Mouse (Mus musculus) heart, embryonic 15.5 days (tissue): ENCODE measurements around the gene Dcun1d4. TPM values are rescaled to one million over a fixed set of nuclear protein-coding genes. Genes with fewer than 3 reads are reported as not detected.
"Not testable (repeated sequence)": the region's sequence is repeated elsewhere in the genome, so short reads cannot be mapped to it uniquely, and the experiment has no call there.

Experiments used
- ATAC-seq: fragments of 200-750 bp; cut with Nextera tagmentation; replicated peaks from 2 replicates; pipeline ENCODE4 v1.8.0; 2017; ENCODE audit warnings: low read depth, moderate TSS enrichment; ENCODE audit not compliant: insufficient number of reproducible peaks, insufficient read depth, low FRiP score
- H3K27ac ChIP-seq: fragments of 300-500 bp; sonication (generic); 2 replicates; pipeline ENCODE4 v1.5.1; 2015; ENCODE audit warnings: mild to moderate bottlenecking, inconsistent platforms
- H3K27me3 ChIP-seq: fragments of 300-500 bp; sonication (generic); 2 replicates; pipeline ENCODE4 v1.6.1; 2015; ENCODE audit warnings: inconsistent platforms
- H3K36me3 ChIP-seq: fragments of 300-500 bp; sonication (generic); 2 replicates; pipeline ENCODE4 v1.6.1; 2015; ENCODE audit warnings: mild to moderate bottlenecking, inconsistent platforms
- H3K4me1 ChIP-seq: fragments of 300-500 bp; sonication (generic); replicated peaks from 2 replicates; pipeline ENCODE4 v1.6.1; 2015; ENCODE audit warnings: inconsistent platforms
- H3K4me2 ChIP-seq: fragments of 300-500 bp; sonication (generic); 2 replicates; pipeline ENCODE4 v1.6.1; 2015; ENCODE audit warnings: inconsistent platforms, mild to moderate bottlenecking, moderate library complexity
- H3K4me3 ChIP-seq: fragments of 300-500 bp; sonication (generic); 2 replicates; pipeline ENCODE4 v1.5.1; 2015; ENCODE audit warnings: mild to moderate bottlenecking, inconsistent platforms
- H3K9ac ChIP-seq: fragments of 300-500 bp; sonication (generic); 2 replicates; pipeline ENCODE4 v1.6.1; 2015; ENCODE audit warnings: mild to moderate bottlenecking, inconsistent platforms
- H3K9me3 ChIP-seq: fragments of 300-500 bp; sonication (generic); replicated peaks from 2 replicates; pipeline ENCODE4 v1.6.1; 2016; ENCODE audit warnings: inconsistent platforms
- WGBS: fragments of 180-500 bp; shearing (Covaris S2); methylation state at CpG from one replicate; pipeline ENCODE4 v1.1.7; 2015; ENCODE audit warnings: mixed read lengths; 5-methylcytosine and 5-hydroxymethylcytosine counted together
- polyA plus RNA-seq: library from polyadenylated mRNA; unstranded; fragments of >200 nt; fragmentation: Nextera tagmentation; extraction: Ambion mirVana; gene quantifications from 2 replicates; pipeline ENCODE4 v1.2.1, GENCODE M21; 2015

Gene Dcun1d4
- polyA plus RNA-seq, 1 experiment from 2014 or later, result 15.1 TPM

DNA sequence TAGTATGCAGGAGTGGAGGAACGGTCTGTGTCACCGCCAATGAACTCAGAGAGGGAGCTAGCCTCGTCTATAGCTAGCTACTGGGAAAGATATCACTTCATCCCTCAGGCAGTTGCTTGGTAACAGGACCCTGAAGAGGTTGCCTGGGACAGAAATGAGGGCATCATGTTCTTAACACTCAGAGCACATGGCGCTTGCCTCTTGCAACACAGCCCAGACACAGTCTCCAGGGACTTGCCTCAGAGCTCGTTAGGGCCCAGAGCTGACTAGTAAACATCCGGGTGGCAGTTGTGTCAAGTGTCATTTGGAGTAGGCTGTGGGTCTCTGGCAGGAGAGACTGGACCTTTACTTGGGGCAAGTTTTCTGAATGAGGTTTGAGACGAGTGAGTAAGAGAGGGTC is 93.0 kb downstream of the Dcun1d4 start:
- Histone ChIP-seq H3K27ac (no peak overlapping the region), H3K4me3 (no peak overlapping the region), H3K4me2 (no peak overlapping the region), H3K27me3 (no peaks in the 10 kb centered on the region), H3K9me3 (no peaks in the 10 kb centered on the region), H3K4me1 (no peaks in the 10 kb centered on the region), H3K36me3 (no peaks in the 10 kb centered on the region), H3K9ac (no peak overlapping the region)
- no peak for ATAC-seq
- WGBS, result 78% methylated on average over 7 of the region's 7 CpGs

DNA sequence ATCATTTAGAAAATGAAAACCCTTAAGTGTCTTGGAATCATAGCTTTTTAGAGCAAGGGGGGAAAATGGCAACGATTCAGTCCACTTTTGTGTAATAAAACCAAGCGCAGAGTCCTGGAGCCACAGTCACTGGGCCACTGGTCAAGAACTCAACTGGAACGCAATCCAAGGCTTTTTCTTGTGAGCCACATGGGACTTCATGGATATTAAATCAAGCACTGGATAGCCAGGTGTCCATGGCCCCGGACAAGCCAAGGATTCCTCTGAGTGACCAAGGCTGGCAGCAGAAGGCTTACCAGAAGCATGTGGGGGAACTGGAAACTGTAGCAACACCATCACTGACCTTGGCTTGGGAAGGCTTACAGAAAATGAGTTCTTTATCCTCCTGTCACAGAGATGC is 93.8 kb downstream of the Dcun1d4 start:
- H3K27me3 ChIP-seq, result no peaks in the 10 kb centered on the region
- H3K9me3 ChIP-seq, result no peaks in the 10 kb centered on the region
- 92% methylated on average over 4 of the region's 4 CpGs for WGBS
- no peak overlapping the region for H3K9ac ChIP-seq
- H3K4me3 ChIP-seq, result no peak overlapping the region
- no peak overlapping the region for H3K4me2 ChIP-seq
- H3K27ac ChIP-seq, result no peak overlapping the region
- no peaks in the 10 kb centered on the region for H3K4me1 ChIP-seq
- ATAC-seq, result no peak
- H3K36me3 ChIP-seq, result no peaks in the 10 kb centered on the region

GRCm38 (mm10) chr5:73576708-73577107 is 95.9 kb downstream of the Dcun1d4 start:
- H3K9ac ChIP-seq, result no peak overlapping the region
- H3K4me1 ChIP-seq, result no peaks in the 10 kb centered on the region
- H3K27ac ChIP-seq, result no peak overlapping the region
- no peaks in the 10 kb centered on the region for H3K27me3 ChIP-seq
- 63% methylated on average over 7 of the region's 7 CpGs for WGBS
- no peak overlapping the region for H3K4me2 ChIP-seq
- no peak overlapping the region for H3K4me3 ChIP-seq
- no peak for ATAC-seq
- H3K9me3 ChIP-seq, result no peaks in the 10 kb centered on the region
- no peaks in the 10 kb centered on the region for H3K36me3 ChIP-seq

- no peaks in the 10 kb centered on the region for H3K36me3 ChIP-seq
- no peaks in the 10 kb centered on the region for H3K4me1 ChIP-seq
- no peak overlapping the region for H3K4me2 ChIP-seq
- H3K9me3 ChIP-seq, result no peaks in the 10 kb centered on the region
- no peak for ATAC-seq
- H3K4me3 ChIP-seq, result no peak overlapping the region
- no peaks in the 10 kb centered on the region for H3K27me3 ChIP-seq
- no peak overlapping the region for H3K27ac ChIP-seq
- 71% methylated on average over 3 of the region's 3 CpGs for WGBS
- H3K9ac ChIP-seq, result no peak overlapping the region
Measured at GRCm38 (mm10) chr5:73578131-73578530, 97.3 kb downstream of the Dcun1d4 start.

DNA sequence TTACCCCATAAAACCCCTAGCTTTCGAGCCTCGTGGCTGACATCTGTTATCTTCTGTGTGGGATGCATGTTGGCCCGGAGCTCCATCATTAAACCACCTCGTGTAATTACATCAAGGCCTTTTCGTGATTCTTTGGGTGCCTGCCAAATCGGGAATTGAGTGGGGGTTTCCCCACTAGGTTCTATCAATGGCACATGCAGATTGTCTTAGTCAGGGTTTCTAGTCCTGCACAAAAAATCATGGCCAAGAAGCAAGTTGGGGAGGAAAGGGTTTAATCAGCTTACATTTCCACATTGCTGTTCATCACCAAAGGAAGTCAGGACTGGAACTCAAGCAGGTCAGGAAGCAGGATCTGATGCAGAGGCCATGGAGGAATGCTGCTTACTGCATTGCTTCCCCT is 103.2 kb downstream of the Dcun1d4 start:
- WGBS, result 54% methylated on average over 6 of the region's 6 CpGs
- not testable (repeated sequence) for H3K36me3 ChIP-seq, H3K9me3 ChIP-seq, H3K27ac ChIP-seq, H3K4me2 ChIP-seq, H3K9ac ChIP-seq, H3K4me1 ChIP-seq, H3K4me3 ChIP-seq, H3K27me3 ChIP-seq, ATAC-seq

DNA sequence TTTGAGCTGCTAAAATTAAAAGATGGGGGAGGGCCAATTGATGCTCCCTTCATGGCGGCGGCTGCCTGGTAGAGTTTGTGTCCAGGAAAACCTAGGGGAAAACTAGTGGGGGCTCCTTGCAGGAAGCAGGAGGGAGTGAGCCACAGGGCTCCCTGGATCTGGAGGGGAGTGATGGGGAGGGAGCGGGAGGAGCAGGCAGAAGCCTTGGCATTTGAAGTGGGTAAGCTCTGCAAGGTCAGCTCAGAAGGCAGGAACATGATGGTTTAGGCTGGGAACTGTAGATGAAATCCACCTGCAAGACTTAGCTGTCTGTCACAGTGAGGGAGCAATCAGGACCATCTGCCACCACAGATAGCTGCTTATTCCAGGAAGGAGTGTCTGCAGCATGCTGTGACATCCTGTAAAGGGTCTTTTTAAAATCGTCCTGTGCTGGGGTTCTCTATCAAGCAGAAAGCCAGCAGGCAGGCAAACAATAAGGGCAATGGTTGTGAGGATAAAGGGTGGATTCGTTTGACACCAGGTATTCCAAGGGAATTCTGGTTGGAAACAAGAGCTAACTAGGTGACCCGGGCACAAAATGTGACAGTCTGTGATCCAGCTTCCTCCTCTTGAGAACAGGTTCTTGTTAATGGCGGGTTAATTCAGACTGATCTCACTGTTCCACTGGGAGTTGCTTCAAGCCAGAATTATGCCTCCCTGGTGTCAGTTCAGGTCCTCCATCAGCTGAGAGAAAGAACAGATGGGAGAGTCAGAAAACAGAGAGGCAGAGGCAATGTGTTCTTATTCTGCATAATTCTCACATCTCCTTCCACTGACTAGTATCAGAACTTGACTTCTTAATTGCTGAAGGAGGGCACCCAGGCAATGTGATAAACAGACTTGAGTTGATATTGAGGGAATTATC is 104.7 kb downstream of the Dcun1d4 start:
- H3K4me2 ChIP-seq, result no peak overlapping the region
- H3K27me3 ChIP-seq, result no peaks in the 10 kb centered on the region
- no peaks in the 10 kb centered on the region for H3K36me3 ChIP-seq
- no peak overlapping the region for H3K4me3 ChIP-seq
- ATAC-seq, result no peak
- no peak overlapping the region for H3K27ac ChIP-seq
- 38% methylated on average over 7 of the region's 7 CpGs for WGBS
- H3K4me1 ChIP-seq, result no peaks in the 10 kb centered on the region
- no peak overlapping the region for H3K9ac ChIP-seq
- H3K9me3 ChIP-seq, result no peaks in the 10 kb centered on the region

- H3K9ac ChIP-seq, result no peak overlapping the region
- H3K27me3 ChIP-seq, result no peaks in the 10 kb centered on the region
- 85% methylated on average over 4 of the region's 4 CpGs for WGBS
- H3K4me3 ChIP-seq, result no peak overlapping the region
- H3K4me1 ChIP-seq, result no peaks in the 10 kb centered on the region
- no peak overlapping the region for H3K4me2 ChIP-seq
- no peaks in the 10 kb centered on the region for H3K9me3 ChIP-seq
- ATAC-seq, result no peak
- H3K27ac ChIP-seq, result no peak overlapping the region
- no peaks in the 10 kb centered on the region for H3K36me3 ChIP-seq
Measured at GRCm38 (mm10) chr5:73586597-73586996, 105.8 kb downstream of the Dcun1d4 start.

- no peak overlapping the region for H3K9ac ChIP-seq
- no peaks in the 10 kb centered on the region for H3K27me3 ChIP-seq
- H3K4me3 ChIP-seq, result no peak overlapping the region
- no peak overlapping the region for H3K27ac ChIP-seq
- H3K4me1 ChIP-seq, result no peaks in the 10 kb centered on the region
- 77% methylated on average over 3 of the region's 3 CpGs for WGBS
- H3K4me2 ChIP-seq, result no peak overlapping the region
- no peak for ATAC-seq
- H3K9me3 ChIP-seq, result no peaks in the 10 kb centered on the region
- H3K36me3 ChIP-seq, result no peaks in the 10 kb centered on the region
Measured at GRCm38 (mm10) chr5:73587119-73587518, 106.3 kb downstream of the Dcun1d4 start.

- WGBS, result 69% methylated on average over 5 of the region's 5 CpGs
- Histone ChIP-seq H3K9ac (no peak overlapping the region), H3K36me3 (no peaks in the 10 kb centered on the region), H3K9me3 (no peaks in the 10 kb centered on the region), H3K4me3 (no peak overlapping the region), H3K4me1 (no peaks in the 10 kb centered on the region), H3K4me2 (no peak overlapping the region), H3K27ac (no peak overlapping the region), H3K27me3 (no peaks in the 10 kb centered on the region)
- ATAC-seq, result no peak
Measured at GRCm38 (mm10) chr5:73598943-73599695, 118.3 kb downstream of the Dcun1d4 start.

- Histone ChIP-seq H3K36me3 (no peaks in the 10 kb centered on the region), H3K4me2 (no peak overlapping the region), H3K9me3 (no peaks in the 10 kb centered on the region), H3K27ac (no peak overlapping the region), H3K27me3 (no peaks in the 10 kb centered on the region), H3K9ac (no peak overlapping the region), H3K4me3 (no peak overlapping the region), H3K4me1 (no peaks in the 10 kb centered on the region)
- 64% methylated on average over 2 of the region's 2 CpGs for WGBS
- no peak for ATAC-seq
Measured at GRCm38 (mm10) chr5:73599991-73600390, 119.2 kb downstream of the Dcun1d4 start.

DNA sequence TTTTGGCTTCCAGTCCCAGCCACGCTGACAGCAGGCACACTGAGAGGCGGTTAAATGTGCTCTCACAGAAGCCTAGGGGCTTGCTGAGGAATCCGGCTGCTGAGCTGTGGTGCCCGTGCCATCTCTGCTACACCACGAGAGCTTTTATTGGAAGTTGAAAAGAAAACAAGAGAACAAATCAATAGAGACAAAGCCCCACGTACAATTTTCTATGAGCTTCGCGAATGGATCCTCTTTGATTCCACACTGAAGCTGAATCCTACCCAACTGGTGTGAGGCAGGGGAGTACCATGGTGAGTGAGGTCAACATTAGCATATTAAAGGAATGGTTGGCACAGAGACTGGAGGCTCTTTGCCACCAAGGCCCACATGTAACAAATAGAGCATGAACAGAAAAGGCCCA is 120.6 kb downstream of the Dcun1d4 start:
- no peaks in the 10 kb centered on the region for H3K4me1 ChIP-seq
- no peak for ATAC-seq
- no peak overlapping the region for H3K27ac ChIP-seq
- no peak overlapping the region for H3K4me2 ChIP-seq
- H3K27me3 ChIP-seq, result no peaks in the 10 kb centered on the region
- H3K36me3 ChIP-seq, result no peaks in the 10 kb centered on the region
- no peaks in the 10 kb centered on the region for H3K9me3 ChIP-seq
- 74% methylated on average over 8 of the region's 8 CpGs for WGBS
- H3K9ac ChIP-seq, result no peak overlapping the region
- no peak overlapping the region for H3K4me3 ChIP-seq
